Mouse (Mus musculus) thymus, adult 2 months (tissue): ENCODE results near the gene Kdm6b. TPM values are rescaled to one million over a fixed set of nuclear protein-coding genes. Genes with fewer than 3 reads are reported as not detected.

Experiments used
- DNase-seq: peaks from one replicate; pipeline ENCODE4 v3.0.0; 2021
- H3K27ac ChIP-seq: fragments of 200-500 bp; 2 replicates; pipeline ENCODE4 v1.5.1; 2012; ENCODE audit warnings: low read length, control low read depth; ENCODE audit not compliant: control insufficient read depth, insufficient read depth
- H3K27me3 ChIP-seq: fragments of 200-500 bp; 2 replicates; pipeline ENCODE4 v1.6.1; 2012; ENCODE audit warnings: mild to moderate bottlenecking, low read length, moderate library complexity, mixed read lengths; ENCODE audit not compliant: control insufficient read depth, insufficient read depth
- H3K36me3 ChIP-seq: fragments of 200-500 bp; 2 replicates; pipeline ENCODE4 v1.6.1; 2012; ENCODE audit warnings: mild to moderate bottlenecking, low read length, moderate library complexity; ENCODE audit not compliant: control insufficient read depth, insufficient read depth
- H3K4me1 ChIP-seq: fragments of 200-500 bp; replicated peaks from 2 replicates; pipeline ENCODE4 v1.6.1; 2012; ENCODE audit warnings: low read length; ENCODE audit not compliant: control insufficient read depth, insufficient read depth
- H3K4me3 ChIP-seq: fragments of 200-500 bp; 2 replicates; pipeline ENCODE4 v1.5.1; 2012; ENCODE audit warnings: mild to moderate bottlenecking, low read length, control low read depth, moderate library complexity; ENCODE audit not compliant: control insufficient read depth, insufficient read depth
- CTCF ChIP-seq: fragments of 200-500 bp; IDR thresholded peaks from 2 replicates; pipeline ENCODE4 v1.5.1; 2012; ENCODE audit warnings: mild to moderate bottlenecking, control low read depth, low read length, moderate library complexity, borderline replicate concordance; ENCODE audit not compliant: control insufficient read depth, poor library complexity, insufficient read depth; ENCODE audit errors: extremely low read depth
- POLR2A ChIP-seq: fragments of 200-500 bp; IDR thresholded peaks from 2 replicates; pipeline ENCODE4 v1.6.1; 2012; ENCODE audit warnings: mild to moderate bottlenecking, low read length, control low read depth, moderate library complexity; ENCODE audit not compliant: control insufficient read depth, poor library complexity, insufficient read depth; ENCODE audit errors: extremely low read depth
- WGBS: fragments of 180-500 bp; shearing (Covaris S2); methylation state at CpG from one replicate; pipeline ENCODE4 v1.1.7; 2018; 5-methylcytosine and 5-hydroxymethylcytosine counted together
- polyA plus RNA-seq: library from polyadenylated mRNA; depleted of rRNA; stranded (reverse); fragments of >200 nt; gene quantifications from 2 replicates; pipeline ENCODE4 v1.2.3, GENCODE M21; 2012

Kdm6b gene
- polyA plus RNA-seq, 1 experiment, result 61.0 TPM

- H3K36me3 ChIP-seq, result no peaks in the 10 kb centered on the region
- no peaks in the 10 kb centered on the region for H3K27me3 ChIP-seq
- DNase-seq, result no peak
- no peak overlapping the region for H3K27ac ChIP-seq
- 0 out of 2 replicates have a peak overlapping the region, but pooled peaks have one; percentile 12 for H3K4me3 ChIP-seq
- WGBS, result 36% methylated on average over 10 of the region's 10 CpGs
- TF ChIP-seq POLR2A (no peak), CTCF (no peak)
- peaks cover 34% of the 10 kb centered on the region for H3K4me1 ChIP-seq
Observed at GRCm38 (mm10) chr11:69420554-69421000, 7.1 kb upstream of the Kdm6b start.

DNA sequence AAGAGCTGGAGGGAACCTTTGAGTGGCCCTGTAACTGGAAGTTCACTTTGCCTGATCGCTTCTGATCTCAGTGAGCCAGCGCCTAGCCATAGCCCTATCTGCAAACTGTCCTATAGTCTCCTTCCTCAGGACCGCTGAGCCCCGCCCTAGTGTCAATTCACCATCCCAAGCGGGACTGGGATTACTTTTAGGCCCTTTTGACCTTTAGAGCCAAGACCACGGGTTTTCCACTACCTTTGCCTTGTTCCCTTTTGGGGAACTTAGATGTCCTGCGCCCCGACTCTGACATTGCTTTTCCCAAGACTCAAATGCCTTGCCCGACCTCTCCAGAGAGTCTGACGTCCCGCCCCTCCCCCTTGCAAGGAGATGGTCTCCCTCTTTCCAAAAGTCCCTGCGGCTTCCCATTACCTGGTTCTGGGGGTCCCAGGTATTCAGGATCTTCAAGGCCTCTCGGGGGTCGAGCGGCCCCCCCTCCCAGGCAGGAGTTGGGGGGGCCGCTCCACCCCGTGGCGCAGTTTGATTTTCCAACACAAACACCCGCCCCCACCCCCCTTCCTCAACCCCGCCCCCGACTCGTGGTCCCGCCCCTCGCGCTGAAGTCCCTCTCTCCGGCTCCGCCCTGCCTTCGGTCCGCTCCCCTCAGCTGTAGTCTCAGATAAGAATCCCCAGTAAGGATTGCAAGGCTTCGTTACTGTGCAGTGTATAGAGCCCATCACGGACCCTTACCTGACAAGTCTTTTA lies 6.5 kb upstream of the Kdm6b start:
- Histone ChIP-seq H3K36me3 (no peaks in the 10 kb centered on the region), H3K4me3 (peak overlapping the region; percentile 38), H3K27me3 (no peaks in the 10 kb centered on the region), H3K4me1 (peaks cover 37% of the 10 kb centered on the region), H3K27ac (peak overlapping the region; percentile 53)
- no peak for DNase-seq
- WGBS, result 2% methylated on average over 29 of the region's 31 CpGs
- TF ChIP-seq CTCF (no peak), POLR2A (no peak)

- DNase-seq, result no peak
- Histone ChIP-seq H3K36me3 (no peaks in the 10 kb centered on the region), H3K27me3 (no peaks in the 10 kb centered on the region), H3K4me3 (peak overlapping the region; percentile 38), H3K27ac (peak overlapping the region; percentile 82), H3K4me1 (peaks cover 42% of the 10 kb centered on the region)
- 0% methylated on average over 19 of the region's 19 CpGs for WGBS
- TF ChIP-seq POLR2A (no peak), CTCF (peak; percentile 74; the same call in 1 of the 2 replicates)
Observed at GRCm38 (mm10) chr11:69419443-69419812, 6.0 kb upstream of the Kdm6b start.

DNA sequence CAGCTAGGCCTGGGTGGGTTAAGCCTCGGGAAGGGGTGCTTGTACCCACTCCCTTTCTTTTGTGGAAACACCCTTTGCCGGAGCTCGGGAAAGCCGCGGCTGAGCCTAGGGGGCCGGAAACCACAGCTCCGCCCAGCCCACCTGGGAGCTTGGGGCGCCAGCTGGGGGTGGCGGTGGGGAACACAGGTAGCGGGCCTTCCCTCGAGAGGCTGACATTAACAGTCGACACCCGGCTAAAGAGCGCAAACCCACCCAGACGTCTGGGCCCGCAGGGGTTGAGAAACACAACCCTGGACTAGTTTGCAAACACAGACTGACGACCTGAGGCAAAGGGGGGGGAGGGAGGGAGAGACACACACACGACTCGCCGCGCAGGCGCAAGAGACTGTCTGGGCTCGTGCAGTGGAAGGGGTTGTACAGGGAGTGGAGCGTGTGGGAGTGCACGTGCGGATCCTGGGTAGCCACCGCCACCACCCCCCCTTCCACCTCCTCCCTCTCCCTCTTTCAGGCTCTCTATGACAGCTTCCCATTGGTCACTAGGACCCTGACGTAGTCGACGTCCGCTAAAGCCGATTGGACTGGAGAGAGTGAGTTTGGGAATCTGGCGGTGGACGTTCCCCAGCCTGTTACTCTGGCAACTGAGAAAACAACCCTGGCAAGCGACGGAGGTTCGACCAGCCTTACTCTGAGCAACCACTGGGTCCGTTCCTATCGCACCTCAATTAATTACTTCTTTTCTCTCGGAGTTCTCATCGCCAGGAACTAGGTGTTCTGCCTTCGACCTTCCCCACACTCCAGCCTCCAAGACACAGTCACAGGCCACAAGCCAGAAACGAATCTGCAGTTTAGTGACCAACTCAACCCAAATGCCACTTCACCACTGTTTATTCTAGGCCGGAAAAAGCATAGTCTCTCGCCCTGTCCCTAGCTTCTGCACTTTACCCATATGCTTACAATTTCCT lies 5.3 kb upstream of the Kdm6b start:
- TF ChIP-seq CTCF, result no peak
- TF ChIP-seq POLR2A, result peak; percentile 15; the same call in 1 of the 2 replicates
- Histone ChIP-seq H3K36me3 (no peaks in the 10 kb centered on the region), H3K27ac (peak overlapping the region; percentile 82), H3K4me1 (peaks cover 49% of the 10 kb centered on the region), H3K27me3 (no peaks in the 10 kb centered on the region), H3K4me3 (peak overlapping the region; percentile 38)
- peak; percentile 92 for DNase-seq
- WGBS, result under 1% methylated on average over 44 of the region's 45 CpGs

- Histone ChIP-seq H3K4me1 (peaks cover 59% of the 10 kb centered on the region), H3K27ac (peak overlapping the region; percentile 82), H3K4me3 (peak overlapping the region; percentile 38), H3K27me3 (no peaks in the 10 kb centered on the region), H3K36me3 (no peaks in the 10 kb centered on the region)
- WGBS, result 1% methylated on average over 39 of the region's 39 CpGs
- peak; percentile 69 for DNase-seq
- TF ChIP-seq POLR2A (0 out of 2 replicates have a peak, but pooled peaks have one; percentile 21), CTCF (no peak)
Observed at GRCm38 (mm10) chr11:69417449-69418384, 4.2 kb upstream of the Kdm6b start.

DNA sequence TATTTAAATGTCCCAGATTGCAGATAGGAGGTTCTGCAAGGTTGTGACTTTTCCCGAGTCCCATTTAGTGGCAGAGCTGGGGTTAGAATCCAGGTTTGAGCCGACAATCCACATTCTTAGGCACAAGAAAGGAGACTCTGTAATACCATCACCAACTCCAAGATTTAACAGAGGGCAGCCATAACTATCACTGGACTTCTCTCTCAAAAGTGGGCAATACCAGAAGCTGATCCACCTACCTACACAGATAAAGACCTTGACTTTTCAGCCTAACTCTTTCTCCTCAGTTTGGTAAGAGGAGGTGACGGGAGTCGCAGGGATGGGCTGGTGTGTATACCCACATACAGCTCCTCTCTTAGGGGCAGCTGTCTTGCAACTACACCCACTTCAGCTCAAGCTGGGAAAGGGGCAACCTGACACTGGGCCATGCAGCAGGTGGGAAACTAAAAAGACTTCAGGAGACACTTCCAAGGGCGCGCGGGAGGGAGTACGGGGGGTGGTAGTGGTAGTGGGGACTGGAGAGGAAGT lies 3.5 kb upstream of the Kdm6b start:
- Histone ChIP-seq H3K27ac (peak overlapping the region; percentile 82), H3K36me3 (no peaks in the 10 kb centered on the region), H3K27me3 (no peaks in the 10 kb centered on the region), H3K4me3 (no peak overlapping the region), H3K4me1 (peaks cover 66% of the 10 kb centered on the region)
- DNase-seq, result no peak
- 34% methylated on average over 8 of the region's 8 CpGs for WGBS
- TF ChIP-seq POLR2A (no peak), CTCF (no peak)
